Mouse (Mus musculus) heart, embryonic 16.5 days (tissue): ENCODE measurements at regions not wholly inside any gene's neighbourhood (a gene's known extent, or its start where the extent isn't known, plus 50 kb on each side); places are given as distances from the start of the nearest gene placed in this dataset.

ENCODE experiments used
- ATAC-seq: fragments of 200-750 bp; cut with Nextera tagmentation; replicated peaks from 2 replicates; pipeline ENCODE4 v1.8.0; 2017; ENCODE audit warnings: moderate number of reproducible peaks; ENCODE audit not compliant: insufficient read depth, low FRiP score; ENCODE audit errors: extremely low read depth
- H3K27ac ChIP-seq: fragments of 300-500 bp; sonication (generic); 2 replicates; pipeline ENCODE4 v1.5.1; 2014; ENCODE audit warnings: mild to moderate bottlenecking, low read length, control low read depth, moderate library complexity
- H3K27me3 ChIP-seq: fragments of 300-500 bp; sonication (generic); 2 replicates; pipeline ENCODE4 v1.6.1; 2014; ENCODE audit warnings: low read length, mixed read lengths; ENCODE audit not compliant: control insufficient read depth, insufficient read depth
- H3K36me3 ChIP-seq: fragments of 300-500 bp; sonication (generic); 2 replicates; pipeline ENCODE4 v1.6.1; 2014; ENCODE audit not compliant: control insufficient read depth, insufficient read depth
- H3K4me1 ChIP-seq: fragments of 300-500 bp; sonication (generic); 2 replicates; pipeline ENCODE4 v1.6.1; 2014; ENCODE audit warnings: low read length, mixed read lengths; ENCODE audit not compliant: control insufficient read depth, insufficient read depth
- H3K4me2 ChIP-seq: fragments of 300-500 bp; sonication (generic); 2 replicates; pipeline ENCODE4 v1.6.1; 2014; ENCODE audit warnings: low read depth, mild to moderate bottlenecking, control low read depth, low read length
- H3K4me3 ChIP-seq: fragments of 300-500 bp; sonication (generic); 2 replicates; pipeline ENCODE4 v1.5.1; 2014; ENCODE audit warnings: mild to moderate bottlenecking, control low read depth, low read length
- H3K9ac ChIP-seq: fragments of 300-500 bp; sonication (generic); 2 replicates; pipeline ENCODE4 v1.6.1; 2014; ENCODE audit warnings: low read length, control low read depth
- H3K9me3 ChIP-seq: fragments of 300-500 bp; sonication (generic); replicated peaks from 2 replicates; pipeline ENCODE4 v1.6.1; 2016; ENCODE audit warnings: low read length; ENCODE audit not compliant: control insufficient read depth
- WGBS: fragments of 180-500 bp; shearing (Covaris S2); extraction: QIAGEN DNeasy Blood & Tissue Kit; methylation state at CpG from one replicate; pipeline ENCODE4 v1.1.7; 2014; 5-methylcytosine and 5-hydroxymethylcytosine counted together

GRCm38 (mm10) chr13:107641926-107642657 is 402.2 kb upstream of the Smim15 start:
- Histone ChIP-seq H3K4me2 (no peak overlapping the region), H3K9ac (no peak overlapping the region), H3K4me1 (peaks cover 8% of the 10 kb centered on the region; the same call in 1 of the 2 replicates), H3K36me3 (no peaks in the 10 kb centered on the region), H3K4me3 (no peak overlapping the region), H3K27ac (no peak overlapping the region), H3K9me3 (no peaks in the 10 kb centered on the region), H3K27me3 (peaks cover 12% of the 10 kb centered on the region)
- 54% methylated on average over 14 of the region's 14 CpGs for WGBS
- ATAC-seq = no peak

- H3K27ac ChIP-seq = no peak overlapping the region
- H3K4me2 ChIP-seq = no peak overlapping the region
- no peaks in the 10 kb centered on the region for H3K36me3 ChIP-seq
- no peaks in the 10 kb centered on the region for H3K4me1 ChIP-seq
- H3K9ac ChIP-seq = no peak overlapping the region
- no peak overlapping the region for H3K4me3 ChIP-seq
- H3K27me3 ChIP-seq = peaks cover 7% of the 10 kb centered on the region
- ATAC-seq = no peak
- WGBS = 82% methylated on average over 4 of the region's 4 CpGs
- H3K9me3 ChIP-seq = no peaks in the 10 kb centered on the region
Measured at GRCm38 (mm10) chr13:107639620-107640019, 404.6 kb upstream of the Smim15 start.

- H3K27ac ChIP-seq = no peak overlapping the region
- ATAC-seq = no peak
- H3K9me3 ChIP-seq = no peaks in the 10 kb centered on the region
- no peaks in the 10 kb centered on the region for H3K27me3 ChIP-seq
- no peak overlapping the region for H3K4me2 ChIP-seq
- no peaks in the 10 kb centered on the region for H3K4me1 ChIP-seq
- 89% methylated on average over 5 of the region's 5 CpGs for WGBS
- H3K9ac ChIP-seq = no peak overlapping the region
- H3K36me3 ChIP-seq = no peaks in the 10 kb centered on the region
- H3K4me3 ChIP-seq = no peak overlapping the region
Measured at GRCm38 (mm10) chr13:107637269-107637668, 407.0 kb upstream of the Smim15 start.

- Histone ChIP-seq H3K4me3 (no peak overlapping the region), H3K36me3 (no peaks in the 10 kb centered on the region), H3K27ac (no peak overlapping the region), H3K4me1 (no peaks in the 10 kb centered on the region), H3K4me2 (no peak overlapping the region), H3K27me3 (no peaks in the 10 kb centered on the region), H3K9me3 (no peaks in the 10 kb centered on the region), H3K9ac (no peak overlapping the region)
- 70% methylated on average over 5 of the region's 5 CpGs for WGBS
- no peak for ATAC-seq
Measured at GRCm38 (mm10) chr13:107635114-107635513, 409.1 kb upstream of the Smim15 start.

GRCm38 (mm10) chr13:107627073-107627472 is 417.2 kb upstream of the Smim15 start:
- no peak overlapping the region for H3K9ac ChIP-seq
- no peak overlapping the region for H3K4me2 ChIP-seq
- H3K4me3 ChIP-seq = no peak overlapping the region
- no peak for ATAC-seq
- no peaks in the 10 kb centered on the region for H3K4me1 ChIP-seq
- H3K27me3 ChIP-seq = no peaks in the 10 kb centered on the region
- WGBS = 83% methylated on average over 2 of the region's 2 CpGs
- H3K27ac ChIP-seq = no peak overlapping the region
- H3K36me3 ChIP-seq = no peaks in the 10 kb centered on the region
- H3K9me3 ChIP-seq = no peaks in the 10 kb centered on the region

- H3K36me3 ChIP-seq = no peaks in the 10 kb centered on the region
- no peak overlapping the region for H3K9ac ChIP-seq
- H3K4me2 ChIP-seq = no peak overlapping the region
- no peaks in the 10 kb centered on the region for H3K9me3 ChIP-seq
- WGBS = 61% methylated on average over 8 of the region's 8 CpGs
- H3K4me3 ChIP-seq = no peak overlapping the region
- ATAC-seq = no peak
- H3K4me1 ChIP-seq = no peaks in the 10 kb centered on the region
- H3K27me3 ChIP-seq = no peaks in the 10 kb centered on the region
- H3K27ac ChIP-seq = no peak overlapping the region
Measured at GRCm38 (mm10) chr13:107626670-107627069, 417.6 kb upstream of the Smim15 start.

GRCm38 (mm10) chr13:107621337-107621736 is 422.9 kb upstream of the Smim15 start:
- Histone ChIP-seq H3K36me3 (no peaks in the 10 kb centered on the region), H3K9ac (no peak overlapping the region), H3K9me3 (no peaks in the 10 kb centered on the region), H3K27me3 (no peaks in the 10 kb centered on the region), H3K4me1 (peaks cover 5% of the 10 kb centered on the region; the same call in 1 of the 2 replicates), H3K4me2 (no peak overlapping the region), H3K4me3 (no peak overlapping the region), H3K27ac (no peak overlapping the region)
- WGBS = 62% methylated on average over 2 of the region's 2 CpGs
- ATAC-seq = no peak

- WGBS = 56% methylated on average over 2 of the region's 2 CpGs
- Histone ChIP-seq H3K4me3 (no peak overlapping the region), H3K36me3 (no peaks in the 10 kb centered on the region), H3K9me3 (no peaks in the 10 kb centered on the region), H3K4me1 (peaks cover 5% of the 10 kb centered on the region; the same call in 1 of the 2 replicates), H3K27me3 (no peaks in the 10 kb centered on the region), H3K4me2 (no peak overlapping the region), H3K9ac (no peak overlapping the region), H3K27ac (no peak overlapping the region)
- no peak for ATAC-seq
Measured at GRCm38 (mm10) chr13:107620887-107621286, 423.4 kb upstream of the Smim15 start.

- WGBS = 42% methylated on average over 6 of the region's 6 CpGs
- no peaks in the 10 kb centered on the region for H3K9me3 ChIP-seq
- no peak overlapping the region for H3K27ac ChIP-seq
- H3K4me1 ChIP-seq = peaks cover 5% of the 10 kb centered on the region; the same call in 1 of the 2 replicates
- H3K36me3 ChIP-seq = no peaks in the 10 kb centered on the region
- no peak overlapping the region for H3K4me3 ChIP-seq
- no peak overlapping the region for H3K4me2 ChIP-seq
- H3K9ac ChIP-seq = no peak overlapping the region
- no peak for ATAC-seq
- H3K27me3 ChIP-seq = no peaks in the 10 kb centered on the region
Measured at GRCm38 (mm10) chr13:107620210-107620609, 424.0 kb upstream of the Smim15 start.
